Mouse (Mus musculus): Measurements from ENCODE around the gene Gm20662.
A peak's percentile ranks its signal among the peaks of the same experiment; 100 is the strongest.

Gm20662 gene

GRCm38 (mm10) chr9:107996049-107996448 is at the start of gene Gm20662:
Gene Gm20662 (plus strand): TSS chr9:107996349.
- no peak for DNase-seq

GRCm38 (mm10) chr9:107947241-107948194 is 48.6 kb upstream of the Gm20662 start:
- DNase-seq = no peak

DNA sequence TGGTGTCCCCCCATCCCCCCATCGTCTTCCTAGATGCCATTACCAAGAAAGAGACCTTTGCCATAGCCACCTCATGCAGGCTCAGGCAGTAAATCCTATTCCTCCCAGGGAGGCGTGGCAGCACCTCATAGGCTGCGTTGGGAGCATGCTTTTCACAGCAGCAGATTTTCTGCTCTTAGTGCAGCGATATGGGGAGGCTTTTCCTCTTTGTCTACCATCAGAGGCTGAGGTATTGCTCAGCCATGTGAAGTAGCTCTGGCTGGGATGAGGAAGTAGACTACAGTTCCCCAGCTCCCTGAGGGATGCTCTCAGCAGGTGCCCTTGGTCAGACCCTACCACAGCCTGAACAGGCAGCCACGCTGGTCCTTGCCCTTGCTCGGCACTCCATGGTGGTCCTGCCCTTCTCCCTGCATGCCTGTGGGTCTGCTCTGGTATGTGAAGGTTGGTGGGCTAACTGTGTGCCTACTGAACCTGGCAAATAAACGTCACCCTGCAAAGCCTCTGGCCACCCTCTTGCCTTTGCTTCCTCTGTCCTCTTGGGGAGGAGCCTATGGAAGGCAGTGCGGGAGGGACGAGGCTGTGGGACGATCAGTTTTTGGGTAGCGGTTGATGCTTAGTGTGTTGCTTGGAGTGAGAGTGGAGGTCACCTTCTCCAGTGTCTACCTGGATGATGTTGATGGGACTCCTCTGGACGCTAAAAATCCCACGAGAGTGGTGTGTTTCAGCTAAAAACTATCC is 46.8 kb upstream of the Gm20662 start:
- no peak for DNase-seq

GRCm38 (mm10) chr9:107949922-107950235 is 46.3 kb upstream of the Gm20662 start, which contains the start of gene Traip:
Gene Traip (plus strand): TSS chr9:107950136.
- DNase-seq = no peak

GRCm38 (mm10) chr9:107950460-107951355 is 45.4 kb upstream of the Gm20662 start:
- DNase-seq = peak; percentile 88

GRCm38 (mm10) chr9:107955613-107956289 is 40.4 kb upstream of the Gm20662 start:
- DNase-seq = no peak

GRCm38 (mm10) chr9:107957141-107957540 is 39.0 kb upstream of the Gm20662 start:
- no peak for DNase-seq

- DNase-seq = no peak
Observed at GRCm38 (mm10) chr9:107959896-107960295, 36.3 kb upstream of the Gm20662 start.

DNA sequence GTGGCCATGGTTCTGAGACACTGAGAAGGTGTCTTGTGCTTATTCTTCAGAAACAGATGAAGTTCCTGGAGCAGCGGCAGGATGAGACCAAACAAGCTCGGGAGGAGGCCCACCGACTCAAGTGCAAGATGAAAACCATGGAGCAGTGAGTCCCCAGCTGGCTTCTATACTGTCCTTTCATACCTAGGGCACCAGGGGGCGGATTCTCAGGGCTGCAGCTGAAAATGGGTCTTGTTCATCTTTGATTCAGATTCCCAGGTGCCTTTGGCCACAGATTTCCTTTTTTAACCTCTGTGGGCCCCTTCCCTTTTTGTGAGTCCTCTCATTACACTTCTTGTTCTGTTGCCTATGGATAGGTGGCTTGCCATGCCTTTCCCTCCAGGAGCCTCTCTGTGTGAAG is 35.2 kb upstream of the Gm20662 start:
- DNase-seq = no peak

- DNase-seq = no peak
Observed at GRCm38 (mm10) chr9:107961351-107961762, 34.8 kb upstream of the Gm20662 start.

GRCm38 (mm10) chr9:107961881-107962280 is 34.3 kb upstream of the Gm20662 start:
- no peak for DNase-seq

GRCm38 (mm10) chr9:107962916-107963315 is 33.2 kb upstream of the Gm20662 start:
- DNase-seq = no peak

- peak; percentile 56 for DNase-seq
Observed at GRCm38 (mm10) chr9:107963700-107964099, 32.4 kb upstream of the Gm20662 start.

DNA sequence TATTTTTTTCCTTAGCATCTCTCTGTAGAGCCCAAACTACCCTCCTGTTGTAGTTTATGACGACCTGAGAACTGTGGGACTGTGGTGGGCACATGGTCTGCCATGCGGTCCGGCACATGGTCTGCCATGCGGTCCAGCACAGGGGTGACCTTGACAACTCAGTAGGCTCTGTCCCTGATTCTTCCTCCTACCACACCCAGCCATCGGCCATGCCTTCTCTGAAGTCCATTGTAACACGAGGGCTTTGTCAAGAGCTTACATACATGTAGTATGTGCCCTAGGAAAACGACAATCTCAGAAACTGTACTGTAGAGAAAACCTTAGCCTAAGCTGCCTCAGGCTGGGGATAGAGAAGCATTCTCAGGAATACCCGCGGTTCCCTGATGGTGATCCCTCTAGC is 31.5 kb upstream of the Gm20662 start:
- DNase-seq = no peak

DNA sequence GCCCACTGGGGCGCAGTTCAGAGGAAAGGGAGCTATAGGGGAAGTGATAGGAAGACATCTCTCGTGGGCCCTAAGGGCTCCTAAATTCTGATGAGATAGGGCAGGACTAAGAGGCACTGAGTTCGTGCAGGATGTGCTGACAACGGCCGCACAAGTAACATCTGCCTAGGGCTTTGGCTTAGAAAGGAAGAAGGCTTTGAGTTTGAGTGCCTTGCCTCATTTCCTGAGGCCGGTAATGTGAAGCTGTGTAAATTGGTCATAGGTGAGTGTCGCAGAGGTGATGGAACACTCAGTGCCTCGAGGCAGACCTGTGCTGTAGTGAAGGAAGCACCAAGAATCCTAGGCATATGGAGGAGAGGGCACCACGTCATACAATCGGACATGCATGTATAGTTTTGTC is 29.5 kb upstream of the Gm20662 start:
- DNase-seq = no peak

DNA sequence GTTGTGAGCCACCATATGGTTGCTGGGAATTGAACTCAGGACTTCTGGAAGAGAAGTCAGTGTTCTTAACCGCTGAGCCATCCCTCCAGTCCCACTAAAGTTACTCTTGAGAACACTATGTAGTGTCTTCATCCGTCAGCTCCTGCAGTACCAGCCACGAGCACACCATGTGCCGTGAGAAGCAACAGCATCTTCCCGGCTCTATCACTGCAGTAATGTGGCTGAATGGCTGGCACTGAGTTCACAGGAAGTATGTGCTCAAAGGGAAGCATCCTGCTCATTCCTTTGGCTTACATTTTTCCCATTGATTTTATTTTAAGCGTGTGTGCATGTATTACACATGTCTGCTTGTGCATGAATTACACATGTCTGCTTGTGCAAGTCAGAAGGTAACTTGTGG is 28.7 kb upstream of the Gm20662 start:
- DNase-seq = no peak

DNA sequence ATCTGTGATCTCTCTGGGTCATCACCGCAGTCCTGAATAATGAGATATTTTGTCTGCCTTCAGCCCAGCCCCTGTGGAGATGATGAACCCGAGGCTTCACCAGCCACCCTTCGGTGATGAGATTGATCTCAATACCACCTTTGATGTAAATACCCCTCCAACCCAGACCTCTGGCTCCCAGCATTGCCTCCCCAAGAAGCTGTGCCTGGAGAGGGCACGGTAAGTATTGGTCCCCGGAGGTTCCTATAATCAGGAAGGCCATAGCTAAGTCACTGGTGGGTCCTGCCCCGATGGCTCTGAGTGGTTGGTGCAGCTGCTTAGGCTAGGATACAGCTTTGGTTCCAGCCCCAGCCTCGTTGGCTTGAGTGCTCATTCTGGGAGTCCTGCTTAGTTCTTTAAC is 27.6 kb upstream of the Gm20662 start:
- DNase-seq = no peak

- DNase-seq = no peak
Observed at GRCm38 (mm10) chr9:107970311-107970710, 25.8 kb upstream of the Gm20662 start.

GRCm38 (mm10) chr9:107971690-107972541 is 24.2 kb upstream of the Gm20662 start:
- peak; percentile 37 for DNase-seq

GRCm38 (mm10) chr9:107974491-107975171 is 21.5 kb upstream of the Gm20662 start:
- DNase-seq = no peak

Data from kidney, adult 11 months (tissue).